Mouse (Mus musculus): ENCODE data around the gene Cfap157.

- TF ChIP-seq POLR2A (IDR thresholded peaks at IDR 0.05; ENCODE audit: insufficient read depth, low read depth, low read length): no peak
- TF ChIP-seq CTCF (IDR thresholded peaks at IDR 0.05): no peak
Observed at GRCm38 (mm10) chr2:32817589-32817988, 33.4 kb upstream of the Cfap157 start.

Measured in heart, adult 2 months (tissue).